Mouse (Mus musculus) heart, adult 2 months (tissue): ENCODE measurements at regions not wholly inside any gene's neighbourhood (a gene's known extent, or its start where the extent isn't known, plus 50 kb on each side); places are given as distances from the start of the nearest gene placed in this dataset.
A peak's percentile ranks its signal among the peaks of the same experiment; 100 is the strongest.

Experiments used
- DNase-seq, 2 experiments: peaks; one replicate each; pipeline ENCODE4 v3.0.0; 2021
- H3K27ac ChIP-seq: fragments of 200-600 bp; 2 replicates; pipeline ENCODE4 v1.8.1; 2022
- H3K27me3 ChIP-seq: fragments of 200-500 bp; 2 replicates; pipeline ENCODE4 v1.6.1; 2012; ENCODE audit warnings: mild to moderate bottlenecking, low read length, inconsistent platforms, mixed read lengths; ENCODE audit not compliant: control insufficient read depth, insufficient read depth
- H3K36me3 ChIP-seq: fragments of 200-500 bp; 2 replicates; pipeline ENCODE4 v1.6.1; 2012; ENCODE audit warnings: low read length, inconsistent platforms; ENCODE audit not compliant: control insufficient read depth, insufficient read depth
- H3K4me1 ChIP-seq: fragments of 200-500 bp; 2 replicates; pipeline ENCODE4 v1.6.1; 2011; ENCODE audit warnings: low read length; ENCODE audit not compliant: control insufficient read depth, insufficient read depth
- H3K4me3 ChIP-seq: fragments of 200-600 bp; 2 replicates; pipeline ENCODE4 v1.8.1; 2022
- H3K79me2 ChIP-seq: fragments of 200-500 bp; replicated peaks from 2 replicates; pipeline ENCODE4 v1.6.1; 2012; ENCODE audit warnings: mild to moderate bottlenecking, inconsistent platforms, low read length, moderate library complexity, mixed read lengths; ENCODE audit not compliant: control insufficient read depth, insufficient read depth
- H3K9ac ChIP-seq: fragments of 200-500 bp; 2 replicates; pipeline ENCODE4 v1.6.1; 2012; ENCODE audit warnings: low read depth, mild to moderate bottlenecking, control low read depth, inconsistent platforms, low read length, mixed read lengths
- CTCF ChIP-seq: fragments of 200-600 bp; IDR thresholded peaks from 2 replicates; pipeline ENCODE4 v1.8.1; 2022; ENCODE audit warnings: antibody characterized with exemption, mild to moderate bottlenecking, moderate library complexity
- EP300 ChIP-seq: fragments of 200-500 bp; IDR thresholded peaks from 2 replicates; pipeline ENCODE4 v1.6.1; 2011; ENCODE audit warnings: low read depth, low read length, control low read depth; ENCODE audit not compliant: insufficient read depth
- POLR2A ChIP-seq: fragments of 200-500 bp; IDR thresholded peaks from 2 replicates; pipeline ENCODE4 v1.6.1; 2011; ENCODE audit warnings: mild to moderate bottlenecking, low read depth, low read length, control low read depth; ENCODE audit not compliant: insufficient read depth
- WGBS: fragments of 180-500 bp; shearing (Covaris S2); methylation state at CpG from one replicate; pipeline ENCODE4 v1.1.7; 2018; 5-methylcytosine and 5-hydroxymethylcytosine counted together
- intact Hi-C: fragments of 180-260 bp; cut with DNase I; formaldehyde crosslinking; loops from one replicate; pipeline ENCODE4 v1.15.1; 2025

DNA sequence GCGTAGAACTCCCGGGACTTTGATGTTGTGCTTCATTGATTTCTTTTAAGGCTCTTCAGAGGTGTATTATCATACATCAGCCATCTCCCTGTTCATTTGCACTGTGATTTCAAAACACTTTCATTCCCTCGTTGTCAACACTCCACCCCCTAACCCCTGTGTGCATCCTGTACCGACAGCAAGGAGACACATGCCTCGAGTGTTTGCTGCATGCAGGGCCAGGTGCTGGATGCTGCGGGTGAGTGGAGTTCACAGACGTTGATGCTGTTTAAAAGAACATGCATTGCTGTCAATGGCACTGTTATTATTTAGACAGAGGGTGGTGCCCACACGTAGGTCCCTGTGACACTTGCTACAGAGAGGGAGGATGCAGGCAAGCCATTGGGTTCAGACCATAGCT, 290.0 kb upstream of the Eef2kmt start:
- Histone ChIP-seq H3K4me3 (no peak overlapping the region), H3K27ac (no peak overlapping the region), H3K4me1 (no peaks in the 10 kb centered on the region), H3K36me3 (no peaks in the 10 kb centered on the region), H3K27me3 (no peaks in the 10 kb centered on the region), H3K79me2 (no peaks in the 10 kb centered on the region), H3K9ac (no peak overlapping the region)
- no peak for DNase-seq
- TF ChIP-seq EP300 = no peak
- TF ChIP-seq CTCF = no peak
- TF ChIP-seq POLR2A = no peak
- intact Hi-C loops = no loop called here
- WGBS = 70% methylated on average over 8 of the region's 8 CpGs

GRCm38 (mm10) chr16:5544436-5544835, 288.7 kb upstream of the Eef2kmt start:
- Histone ChIP-seq H3K27ac (no peak overlapping the region), H3K36me3 (no peaks in the 10 kb centered on the region), H3K9ac (no peak overlapping the region), H3K4me1 (no peaks in the 10 kb centered on the region), H3K79me2 (no peaks in the 10 kb centered on the region), H3K27me3 (no peaks in the 10 kb centered on the region), H3K4me3 (no peak overlapping the region)
- intact Hi-C loops = no loop called here
- 44% methylated on average over 2 of the region's 2 CpGs for WGBS
- TF ChIP-seq POLR2A = no peak
- TF ChIP-seq EP300 = no peak
- no peak for TF ChIP-seq CTCF
- DNase-seq = no peak

GRCm38 (mm10) chr16:5538836-5539510, 283.2 kb upstream of the Eef2kmt start:
- no peak overlapping the region for H3K27ac ChIP-seq
- intact Hi-C loops = no loop called here
- no peaks in the 10 kb centered on the region for H3K36me3 ChIP-seq
- no peak overlapping the region for H3K9ac ChIP-seq
- TF ChIP-seq POLR2A (no peak), EP300 (no peak), CTCF (no peak)
- H3K4me3 ChIP-seq = no peak overlapping the region
- no peak for DNase-seq
- 57% methylated on average over 10 of the region's 10 CpGs for WGBS
- H3K79me2 ChIP-seq = no peaks in the 10 kb centered on the region
- no peaks in the 10 kb centered on the region for H3K4me1 ChIP-seq
- no peaks in the 10 kb centered on the region for H3K27me3 ChIP-seq

- intact Hi-C loops = no loop called here
- H3K9ac ChIP-seq = no peak overlapping the region
- H3K79me2 ChIP-seq = no peaks in the 10 kb centered on the region
- TF ChIP-seq CTCF (peak; percentile 47), POLR2A (no peak)
- H3K27me3 ChIP-seq = no peaks in the 10 kb centered on the region
- 52% methylated on average over 11 of the region's 11 CpGs for WGBS
- H3K4me1 ChIP-seq = no peaks in the 10 kb centered on the region
- no peak overlapping the region for H3K4me3 ChIP-seq
- no peak for DNase-seq
- no peak overlapping the region for H3K27ac ChIP-seq
- no peaks in the 10 kb centered on the region for H3K36me3 ChIP-seq
These were observed 281.8 kb upstream of the Eef2kmt start for GRCm38 (mm10) chr16:5537286-5538204.

DNA sequence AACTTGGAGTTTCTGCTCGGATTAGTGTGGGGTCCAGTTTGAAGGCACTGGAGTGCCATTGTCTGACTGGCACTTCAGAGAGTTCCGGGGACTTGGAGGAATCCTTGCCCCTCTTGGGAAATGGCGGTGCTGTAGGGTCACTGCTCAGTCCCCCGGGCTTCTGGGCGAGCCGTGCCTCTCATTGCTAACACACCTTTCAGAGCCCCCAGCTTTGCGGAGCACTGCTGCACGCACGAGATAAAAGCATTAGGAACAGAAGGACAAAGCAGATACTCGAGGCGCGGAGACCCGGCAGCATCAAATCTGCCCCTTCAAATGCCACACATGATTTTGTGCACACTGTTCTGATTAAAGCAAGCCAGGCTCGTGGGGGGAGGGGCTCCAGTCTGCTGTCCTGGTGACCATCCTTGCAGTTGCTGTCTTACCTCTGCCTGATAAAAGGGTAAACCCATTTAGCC, 280.8 kb upstream of the Eef2kmt start:
- H3K4me1 ChIP-seq = no peaks in the 10 kb centered on the region

GRCm38 (mm10) chr16:5535414-5535813, 279.6 kb upstream of the Eef2kmt start:
- WGBS = 49% methylated on average over 8 of the region's 8 CpGs
- no peak for TF ChIP-seq POLR2A
- Histone ChIP-seq H3K79me2 (no peaks in the 10 kb centered on the region), H3K27me3 (no peaks in the 10 kb centered on the region), H3K4me1 (no peaks in the 10 kb centered on the region), H3K4me3 (no peak overlapping the region), H3K27ac (no peak overlapping the region), H3K9ac (no peak overlapping the region), H3K36me3 (no peaks in the 10 kb centered on the region)
- intact Hi-C loops = no loop called here
- DNase-seq = no peak

More for the DNA sequence above, 280.8 kb upstream of the Eef2kmt start:
- Histone ChIP-seq H3K27me3 (no peaks in the 10 kb centered on the region), H3K79me2 (no peaks in the 10 kb centered on the region), H3K36me3 (no peaks in the 10 kb centered on the region), H3K4me3 (no peak overlapping the region), H3K27ac (no peak overlapping the region), H3K9ac (no peak overlapping the region)
- DNase-seq = no peak
- TF ChIP-seq POLR2A (no peak), EP300 (no peak), CTCF (no peak)
- WGBS = 28% methylated on average over 14 of the region's 14 CpGs
- intact Hi-C loops = no loop called here
